Mouse (Mus musculus): ENCODE measurements around the gene Epsti1. TPM values are rescaled to one million over a fixed set of nuclear protein-coding genes. Genes with fewer than 3 reads are reported as not detected.

Gene Epsti1
- polyA plus RNA-seq, 1 experiment from 2014 or later: 0.42 TPM

GRCm38 (mm10) chr14:77925414-77925813, 21.4 kb downstream of the Epsti1 start:
- no peak for ATAC-seq (ENCODE audit: insufficient number of reproducible peaks, insufficient read depth, low FRiP score, low TSS enrichment, low read depth)
- peaks cover 10% of the 10 kb centered on the region; the same call in 1 of the 2 replicates for H3K4me1 ChIP-seq
- WGBS: 85% methylated on average over 10 of the region's 10 CpGs
- H3K36me3 ChIP-seq: no peaks in the 10 kb centered on the region
- H3K9me3 ChIP-seq: no peaks in the 10 kb centered on the region
- no peak overlapping the region for H3K27ac ChIP-seq
- no peak overlapping the region for H3K4me2 ChIP-seq
- no peak overlapping the region for H3K4me3 ChIP-seq
- no peaks in the 10 kb centered on the region for H3K27me3 ChIP-seq
- H3K9ac ChIP-seq: no peak overlapping the region

- WGBS: 34% methylated on average over 3 of the region's 3 CpGs
- Histone ChIP-seq H3K27me3 (no peaks in the 10 kb centered on the region), H3K36me3 (no peaks in the 10 kb centered on the region), H3K4me2 (no peak overlapping the region), H3K27ac (no peak overlapping the region), H3K9ac (no peak overlapping the region), H3K4me1 (peaks cover 10% of the 10 kb centered on the region; the same call in 1 of the 2 replicates), H3K4me3 (no peak overlapping the region), H3K9me3 (no peaks in the 10 kb centered on the region)
- no peak for ATAC-seq (ENCODE audit: insufficient number of reproducible peaks, insufficient read depth, low FRiP score, low TSS enrichment, low read depth)
Measured at GRCm38 (mm10) chr14:77926718-77927117, 22.7 kb downstream of the Epsti1 start.

GRCm38 (mm10) chr14:77928021-77928420, 24.0 kb downstream of the Epsti1 start:
- ATAC-seq (ENCODE audit: insufficient number of reproducible peaks, insufficient read depth, low FRiP score, low TSS enrichment, low read depth): no peak
- H3K4me3 ChIP-seq: no peak overlapping the region
- H3K9ac ChIP-seq: no peak overlapping the region
- H3K36me3 ChIP-seq: no peaks in the 10 kb centered on the region
- no peak overlapping the region for H3K27ac ChIP-seq
- H3K9me3 ChIP-seq: no peaks in the 10 kb centered on the region
- 41% methylated on average over 6 of the region's 6 CpGs for WGBS
- H3K4me1 ChIP-seq: peaks cover 12% of the 10 kb centered on the region
- H3K4me2 ChIP-seq: no peak overlapping the region
- no peaks in the 10 kb centered on the region for H3K27me3 ChIP-seq

- no peaks in the 10 kb centered on the region for H3K27me3 ChIP-seq
- H3K36me3 ChIP-seq: no peaks in the 10 kb centered on the region
- H3K9ac ChIP-seq: no peak overlapping the region
- ATAC-seq (ENCODE audit: insufficient number of reproducible peaks, insufficient read depth, low FRiP score, low TSS enrichment, low read depth): no peak
- H3K4me1 ChIP-seq: peaks cover 16% of the 10 kb centered on the region
- H3K9me3 ChIP-seq: no peaks in the 10 kb centered on the region
- H3K4me2 ChIP-seq: no peak overlapping the region
- 76% methylated on average over 5 of the region's 5 CpGs for WGBS
- no peak overlapping the region for H3K27ac ChIP-seq
- no peak overlapping the region for H3K4me3 ChIP-seq
Measured at GRCm38 (mm10) chr14:77928653-77929052, 24.6 kb downstream of the Epsti1 start.

- no peaks in the 10 kb centered on the region for H3K9me3 ChIP-seq
- 44% methylated on average over 2 of the region's 2 CpGs for WGBS
- H3K4me2 ChIP-seq: no peak overlapping the region
- no peaks in the 10 kb centered on the region for H3K27me3 ChIP-seq
- no peak overlapping the region for H3K27ac ChIP-seq
- peaks cover 16% of the 10 kb centered on the region for H3K4me1 ChIP-seq
- H3K36me3 ChIP-seq: no peaks in the 10 kb centered on the region
- H3K4me3 ChIP-seq: no peak overlapping the region
- ATAC-seq (ENCODE audit: insufficient number of reproducible peaks, insufficient read depth, low FRiP score, low TSS enrichment, low read depth): no peak
- no peak overlapping the region for H3K9ac ChIP-seq
Measured at GRCm38 (mm10) chr14:77929139-77929678, 25.2 kb downstream of the Epsti1 start.

- whole genome bisulfite sequencing: 34% methylated on average over 12 of the region's 12 CpGs
- ATAC-seq (ENCODE audit: insufficient number of reproducible peaks, insufficient read depth, low FRiP score, low TSS enrichment, low read depth): no peak
- H3K4me1 ChIP-seq: peaks cover 16% of the 10 kb centered on the region
- no peaks in the 10 kb centered on the region for H3K27me3 ChIP-seq
- no peak overlapping the region for H3K4me3 ChIP-seq
- H3K9me3 ChIP-seq: no peaks in the 10 kb centered on the region
- H3K9ac ChIP-seq: no peak overlapping the region
- no peak overlapping the region for H3K27ac ChIP-seq
- H3K4me2 ChIP-seq: no peak overlapping the region
- H3K36me3 ChIP-seq: no peaks in the 10 kb centered on the region
Measured at GRCm38 (mm10) chr14:77932150-77933047, 28.4 kb downstream of the Epsti1 start.

- no peak overlapping the region for H3K27ac ChIP-seq
- no peak overlapping the region for H3K4me3 ChIP-seq
- WGBS: 80% methylated on average over 5 of the region's 5 CpGs
- no peak overlapping the region for H3K9ac ChIP-seq
- H3K4me1 ChIP-seq: peaks cover 16% of the 10 kb centered on the region
- H3K27me3 ChIP-seq: no peaks in the 10 kb centered on the region
- ATAC-seq (ENCODE audit: insufficient number of reproducible peaks, insufficient read depth, low FRiP score, low TSS enrichment, low read depth): no peak
- H3K36me3 ChIP-seq: no peaks in the 10 kb centered on the region
- no peak overlapping the region for H3K4me2 ChIP-seq
- no peaks in the 10 kb centered on the region for H3K9me3 ChIP-seq
Measured at GRCm38 (mm10) chr14:77933243-77933642, 29.2 kb downstream of the Epsti1 start.

GRCm38 (mm10) chr14:77934431-77934830, 30.4 kb downstream of the Epsti1 start:
- H3K27me3 ChIP-seq: no peaks in the 10 kb centered on the region
- peaks cover 13% of the 10 kb centered on the region for H3K4me1 ChIP-seq
- no peaks in the 10 kb centered on the region for H3K9me3 ChIP-seq
- H3K27ac ChIP-seq: no peak overlapping the region
- H3K4me3 ChIP-seq: no peak overlapping the region
- H3K9ac ChIP-seq: no peak overlapping the region
- no peaks in the 10 kb centered on the region for H3K36me3 ChIP-seq
- H3K4me2 ChIP-seq: no peak overlapping the region
- 81% methylated on average over 3 of the region's 3 CpGs for WGBS
- no peak for ATAC-seq (ENCODE audit: insufficient number of reproducible peaks, insufficient read depth, low FRiP score, low TSS enrichment, low read depth)

- ATAC-seq (ENCODE audit: insufficient number of reproducible peaks, insufficient read depth, low FRiP score, low TSS enrichment, low read depth): no peak
- H3K36me3 ChIP-seq: no peaks in the 10 kb centered on the region
- H3K27ac ChIP-seq: no peak overlapping the region
- no peak overlapping the region for H3K4me3 ChIP-seq
- no peaks in the 10 kb centered on the region for H3K4me1 ChIP-seq
- no peaks in the 10 kb centered on the region for H3K9me3 ChIP-seq
- H3K4me2 ChIP-seq: no peak overlapping the region
- H3K27me3 ChIP-seq: peaks cover 3% of the 10 kb centered on the region; the same call in 1 of the 2 replicates
- 98% methylated on average over 1 of the region's 1 CpGs for WGBS
- H3K9ac ChIP-seq: no peak overlapping the region
Measured at GRCm38 (mm10) chr14:77941105-77941504, 37.1 kb downstream of the Epsti1 start.

- Histone ChIP-seq H3K4me2 (no peak overlapping the region), H3K4me1 (no peaks in the 10 kb centered on the region), H3K27me3 (peaks cover 3% of the 10 kb centered on the region; the same call in 1 of the 2 replicates), H3K9ac (no peak overlapping the region), H3K4me3 (no peak overlapping the region), H3K36me3 (no peaks in the 10 kb centered on the region), H3K27ac (no peak overlapping the region), H3K9me3 (no peaks in the 10 kb centered on the region; the same call in 1 of the 2 replicates)
- no peak for ATAC-seq (ENCODE audit: insufficient number of reproducible peaks, insufficient read depth, low FRiP score, low TSS enrichment, low read depth)
- 41% methylated on average over 9 of the region's 9 CpGs for WGBS
Measured at GRCm38 (mm10) chr14:77942235-77942634, 38.2 kb downstream of the Epsti1 start.

GRCm38 (mm10) chr14:77942793-77943558, 38.9 kb downstream of the Epsti1 start:
- 78% methylated on average over 15 of the region's 15 CpGs for WGBS
- Histone ChIP-seq H3K4me2 (no peak overlapping the region), H3K36me3 (no peaks in the 10 kb centered on the region), H3K27ac (no peak overlapping the region), H3K4me3 (no peak overlapping the region), H3K9me3 (no peaks in the 10 kb centered on the region; the same call in 1 of the 2 replicates), H3K9ac (no peak overlapping the region), H3K4me1 (no peaks in the 10 kb centered on the region), H3K27me3 (peaks cover 3% of the 10 kb centered on the region; the same call in 1 of the 2 replicates)
- no peak for ATAC-seq (ENCODE audit: insufficient number of reproducible peaks, insufficient read depth, low FRiP score, low TSS enrichment, low read depth)

All from embryonic facial prominence, embryonic 13.5 days (tissue).